Mouse (Mus musculus) stomach, embryonic 15.5 days (tissue): Measurements from ENCODE around the gene Pex16. TPM values are rescaled to one million over a fixed set of nuclear protein-coding genes. Genes with fewer than 3 reads are reported as not detected.

Source experiments
- ATAC-seq: fragments of 200-750 bp; cut with Nextera tagmentation; 2 replicates; pipeline ENCODE4 v1.8.0; 2017; ENCODE audit warnings: low read depth, moderate number of reproducible peaks, moderate TSS enrichment; ENCODE audit not compliant: insufficient read depth, low FRiP score
- H3K27ac ChIP-seq: fragments of 300-500 bp; sonication (generic); 2 replicates; pipeline ENCODE4 v1.5.1; 2015; ENCODE audit warnings: mild to moderate bottlenecking, inconsistent platforms
- H3K27me3 ChIP-seq: fragments of 300-500 bp; sonication (generic); replicated peaks from 2 replicates; pipeline ENCODE4 v1.6.1; 2015; ENCODE audit warnings: inconsistent platforms
- H3K36me3 ChIP-seq: fragments of 300-500 bp; sonication (generic); 2 replicates; pipeline ENCODE4 v1.6.1; 2015; ENCODE audit warnings: inconsistent platforms
- H3K4me1 ChIP-seq: fragments of 300-500 bp; sonication (generic); 2 replicates; pipeline ENCODE4 v1.6.1; 2015; ENCODE audit warnings: inconsistent platforms
- H3K4me2 ChIP-seq: fragments of 300-500 bp; sonication (generic); 2 replicates; pipeline ENCODE4 v1.6.1; 2015; ENCODE audit warnings: mild to moderate bottlenecking, inconsistent platforms
- H3K4me3 ChIP-seq: fragments of 300-500 bp; sonication (generic); replicated peaks from 2 replicates; pipeline ENCODE4 v1.5.1; 2015; ENCODE audit warnings: inconsistent platforms
- H3K9ac ChIP-seq: fragments of 300-500 bp; sonication (generic); 2 replicates; pipeline ENCODE4 v1.6.1; 2015; ENCODE audit warnings: inconsistent platforms
- H3K9me3 ChIP-seq: fragments of 300-500 bp; sonication (generic); 2 replicates; pipeline ENCODE4 v1.6.1; 2016; ENCODE audit warnings: inconsistent platforms
- WGBS: fragments of 180-500 bp; shearing (Covaris S2); methylation state at CpG from one replicate; pipeline ENCODE4 v1.1.7; 2015; 5-methylcytosine and 5-hydroxymethylcytosine counted together
- polyA plus RNA-seq: library from polyadenylated mRNA; unstranded; fragments of >200 nt; fragmentation: Nextera tagmentation; extraction: Ambion mirVana; gene quantifications from 2 replicates; pipeline ENCODE4 v1.2.1, GENCODE M21; 2015

The Pex16 gene
- polyA plus RNA-seq, 1 experiment from 2014 or later = 28.0 TPM

- Histone ChIP-seq H3K9me3 (no peaks in the 10 kb centered on the region), H3K4me1 (no peaks in the 10 kb centered on the region), H3K4me3 (no peak overlapping the region), H3K4me2 (no peak overlapping the region), H3K36me3 (peaks cover 32% of the 10 kb centered on the region), H3K27ac (no peak overlapping the region), H3K27me3 (no peaks in the 10 kb centered on the region), H3K9ac (no peak overlapping the region)
- no peak for ATAC-seq
- WGBS = 78% methylated on average over 5 of the region's 5 CpGs
Observed at GRCm38 (mm10) chr2:92353402-92353801, 21.1 kb upstream of the Pex16 start.

- Histone ChIP-seq H3K4me1 (no peaks in the 10 kb centered on the region), H3K9me3 (no peaks in the 10 kb centered on the region), H3K4me2 (no peak overlapping the region), H3K9ac (no peak overlapping the region), H3K4me3 (no peak overlapping the region), H3K27me3 (no peaks in the 10 kb centered on the region), H3K36me3 (peaks cover 37% of the 10 kb centered on the region), H3K27ac (no peak overlapping the region)
- no peak for ATAC-seq
- 58% methylated on average over 6 of the region's 6 CpGs for WGBS
Observed at GRCm38 (mm10) chr2:92354224-92354623, 20.3 kb upstream of the Pex16 start.

DNA sequence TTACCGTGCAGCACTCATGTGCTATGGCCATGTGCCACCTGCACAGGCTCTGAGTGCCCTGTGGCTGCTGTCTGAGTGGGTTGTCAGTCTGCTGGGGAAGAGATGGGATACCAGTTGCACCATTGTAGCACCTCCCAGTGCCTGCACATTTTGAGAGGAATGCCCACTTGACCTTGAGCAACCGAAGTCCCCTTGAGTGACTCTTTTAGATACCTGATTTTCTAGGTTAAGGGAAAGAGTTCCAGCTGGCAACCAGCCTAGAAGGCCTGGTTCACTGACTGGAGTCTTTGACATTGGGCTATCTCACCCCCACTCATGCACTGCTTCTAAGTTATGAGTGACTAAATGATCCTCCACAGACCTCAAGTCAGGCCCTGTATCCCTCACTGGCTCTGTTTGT is 15.2 kb upstream of the Pex16 start:
- no peak for ATAC-seq
- 86% methylated on average over 2 of the region's 2 CpGs for WGBS
- H3K9ac ChIP-seq = no peak overlapping the region
- H3K4me1 ChIP-seq = peaks cover 5% of the 10 kb centered on the region; the same call in 1 of the 2 replicates
- H3K4me2 ChIP-seq = no peak overlapping the region
- H3K9me3 ChIP-seq = no peaks in the 10 kb centered on the region
- no peaks in the 10 kb centered on the region for H3K27me3 ChIP-seq
- H3K27ac ChIP-seq = no peak overlapping the region
- peaks cover 34% of the 10 kb centered on the region for H3K36me3 ChIP-seq
- H3K4me3 ChIP-seq = no peak overlapping the region

GRCm38 (mm10) chr2:92360186-92360823 is 14.2 kb upstream of the Pex16 start:
- Histone ChIP-seq H3K9me3 (no peaks in the 10 kb centered on the region), H3K36me3 (peaks cover 34% of the 10 kb centered on the region), H3K9ac (no peak overlapping the region), H3K27ac (no peak overlapping the region), H3K4me1 (peaks cover 5% of the 10 kb centered on the region; the same call in 1 of the 2 replicates), H3K4me3 (no peak overlapping the region), H3K4me2 (no peak overlapping the region), H3K27me3 (no peaks in the 10 kb centered on the region)
- 72% methylated on average over 25 of the region's 25 CpGs for WGBS
- ATAC-seq = no peak

- Histone ChIP-seq H3K9ac (no peak overlapping the region), H3K27me3 (no peaks in the 10 kb centered on the region), H3K27ac (no peak overlapping the region), H3K4me2 (no peak overlapping the region), H3K4me1 (peaks cover 5% of the 10 kb centered on the region; the same call in 1 of the 2 replicates), H3K36me3 (peaks cover 34% of the 10 kb centered on the region), H3K9me3 (no peaks in the 10 kb centered on the region), H3K4me3 (no peak overlapping the region)
- peak; percentile 66; the same call in 1 of the 2 replicates for ATAC-seq
- 28% methylated on average over 12 of the region's 12 CpGs for WGBS
Observed at GRCm38 (mm10) chr2:92360893-92361292, 13.6 kb upstream of the Pex16 start.

- H3K4me2 ChIP-seq = no peak overlapping the region
- WGBS = 85% methylated on average over 8 of the region's 8 CpGs
- H3K27ac ChIP-seq = no peak overlapping the region
- no peaks in the 10 kb centered on the region for H3K9me3 ChIP-seq
- H3K9ac ChIP-seq = no peak overlapping the region
- ATAC-seq = no peak
- H3K27me3 ChIP-seq = no peaks in the 10 kb centered on the region
- H3K4me3 ChIP-seq = no peak overlapping the region
- peaks cover 5% of the 10 kb centered on the region; the same call in 1 of the 2 replicates for H3K4me1 ChIP-seq
- peaks cover 36% of the 10 kb centered on the region for H3K36me3 ChIP-seq
Observed at GRCm38 (mm10) chr2:92361795-92362194, 12.7 kb upstream of the Pex16 start.

DNA sequence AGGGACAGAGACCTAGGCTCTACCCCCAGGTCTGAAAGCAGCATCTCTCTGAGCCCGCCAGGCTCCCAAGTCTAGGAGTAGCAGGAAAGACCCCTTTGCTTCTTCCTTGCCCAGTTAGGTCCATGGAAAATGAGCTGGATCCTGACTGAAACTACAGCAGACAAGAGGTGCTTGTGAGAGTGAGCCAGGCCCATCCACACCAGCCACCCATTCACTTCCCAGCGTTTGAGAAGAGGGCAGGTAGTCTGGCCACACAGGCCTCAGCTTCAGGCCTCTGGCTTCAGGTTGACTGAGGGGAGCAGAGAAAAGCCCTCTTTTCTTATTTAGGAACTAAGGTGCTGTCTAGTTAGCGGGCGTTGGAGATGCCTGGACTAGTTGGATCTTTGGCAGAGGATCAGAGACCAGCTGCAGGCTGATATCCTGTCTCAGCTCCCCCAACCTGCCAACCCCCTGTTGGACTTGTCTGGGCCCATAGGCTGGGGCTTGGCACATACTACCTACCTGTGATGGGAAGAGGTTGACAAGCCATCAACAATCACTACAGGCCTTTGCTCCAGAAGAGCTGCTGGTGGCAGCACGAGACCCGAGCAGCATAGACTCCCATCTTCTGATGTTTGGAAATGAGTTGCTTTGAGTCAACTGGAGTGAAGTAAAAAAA is 11.8 kb upstream of the Pex16 start:
- Histone ChIP-seq H3K36me3 (peaks cover 28% of the 10 kb centered on the region), H3K4me2 (no peak overlapping the region), H3K9ac (no peak overlapping the region), H3K9me3 (no peaks in the 10 kb centered on the region), H3K4me1 (peaks cover 5% of the 10 kb centered on the region; the same call in 1 of the 2 replicates), H3K27me3 (no peaks in the 10 kb centered on the region), H3K4me3 (no peak overlapping the region), H3K27ac (no peak overlapping the region)
- no peak for ATAC-seq
- 97% methylated on average over 6 of the region's 6 CpGs for WGBS

GRCm38 (mm10) chr2:92364086-92364485 is 10.4 kb upstream of the Pex16 start:
- Histone ChIP-seq H3K27me3 (0 out of 2 replicates have a peak, but pooled peaks cover 1% of the 10 kb centered on the region), H3K9me3 (no peaks in the 10 kb centered on the region), H3K36me3 (peaks cover 21% of the 10 kb centered on the region), H3K9ac (no peak overlapping the region), H3K4me3 (no peak overlapping the region), H3K4me1 (peaks cover 5% of the 10 kb centered on the region; the same call in 1 of the 2 replicates), H3K27ac (no peak overlapping the region), H3K4me2 (no peak overlapping the region)
- ATAC-seq = no peak
- WGBS = 86% methylated on average over 4 of the region's 4 CpGs

- 0 out of 2 replicates have a peak, but pooled peaks cover 4% of the 10 kb centered on the region for H3K27me3 ChIP-seq
- WGBS = 85% methylated on average over 10 of the region's 10 CpGs
- ATAC-seq = no peak
- H3K4me2 ChIP-seq = no peak overlapping the region
- H3K9ac ChIP-seq = no peak overlapping the region
- peaks cover 7% of the 10 kb centered on the region for H3K4me1 ChIP-seq
- no peaks in the 10 kb centered on the region for H3K9me3 ChIP-seq
- H3K36me3 ChIP-seq = peaks cover 16% of the 10 kb centered on the region
- no peak overlapping the region for H3K27ac ChIP-seq
- no peak overlapping the region for H3K4me3 ChIP-seq
Observed at GRCm38 (mm10) chr2:92365568-92365967, 8.9 kb upstream of the Pex16 start.

- Histone ChIP-seq H3K4me3 (no peak overlapping the region), H3K9me3 (no peaks in the 10 kb centered on the region), H3K27me3 (peaks cover 4% of the 10 kb centered on the region; the same call in 1 of the 2 replicates), H3K36me3 (peaks cover 10% of the 10 kb centered on the region; the same call in 1 of the 2 replicates), H3K4me1 (peaks cover 22% of the 10 kb centered on the region), H3K4me2 (no peak overlapping the region), H3K27ac (no peak overlapping the region), H3K9ac (no peak overlapping the region)
- ATAC-seq = no peak
- 24% methylated on average over 20 of the region's 20 CpGs for WGBS
Observed at GRCm38 (mm10) chr2:92367383-92368029, 7.0 kb upstream of the Pex16 start.

GRCm38 (mm10) chr2:92370375-92370774 is 4.1 kb upstream of the Pex16 start:
- H3K27ac ChIP-seq = no peak overlapping the region; the same call in 1 of the 2 replicates
- no peak for ATAC-seq
- 0 out of 2 replicates have a peak, but pooled peaks cover 3% of the 10 kb centered on the region for H3K36me3 ChIP-seq
- H3K9ac ChIP-seq = peak overlapping the region; percentile 23; the same call in 1 of the 2 replicates
- H3K27me3 ChIP-seq = peaks cover 4% of the 10 kb centered on the region; the same call in 1 of the 2 replicates
- 12% methylated on average over 18 of the region's 19 CpGs for WGBS
- H3K9me3 ChIP-seq = no peaks in the 10 kb centered on the region
- H3K4me2 ChIP-seq = peak overlapping the region; percentile 84
- H3K4me1 ChIP-seq = peaks cover 37% of the 10 kb centered on the region
- peak overlapping the region; percentile 50 for H3K4me3 ChIP-seq
